Mouse (Mus musculus) ES-Bruce4 (cell line): ENCODE measurements around the gene Plxna4.

Experiments
- CTCF ChIP-seq: IDR thresholded peaks from one replicate; pipeline ENCODE4 v1.8.1; 2011; ENCODE audit warnings: low read depth, low read length
- POLR2A ChIP-seq: IDR thresholded peaks from one replicate; pipeline ENCODE4 v1.8.1; 2011; ENCODE audit warnings: low read length; ENCODE audit not compliant: insufficient read depth

- no peak for TF ChIP-seq CTCF
- TF ChIP-seq POLR2A: no peak
Observed at GRCm38 (mm10) chr6:32475958-32476357, 112.0 kb downstream of the Plxna4 start.
